Mouse (Mus musculus): ENCODE results near the gene Gpat2.

DNA sequence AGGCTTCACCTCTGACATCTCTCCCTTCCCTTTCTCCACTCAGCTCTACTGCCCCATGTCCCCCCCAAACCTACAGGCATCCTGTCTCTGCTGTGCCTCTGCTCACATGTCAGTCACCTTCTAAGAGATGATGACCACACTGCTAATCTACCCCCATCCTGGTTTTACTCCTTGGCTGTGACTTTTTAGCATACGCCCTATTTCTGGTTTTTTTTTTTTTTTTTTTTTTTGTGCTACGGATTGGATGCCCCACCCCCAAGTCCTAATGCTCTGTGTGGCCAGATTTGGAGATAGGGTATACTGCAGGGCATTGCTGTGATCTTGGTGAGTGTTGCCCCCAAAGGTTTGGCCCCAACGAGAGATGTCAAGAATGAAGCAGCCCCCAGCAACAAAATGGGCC lies 47.3 kb downstream of the Gpat2 start:
- TF ChIP-seq POLR2A (IDR thresholded peaks at IDR 0.05; ENCODE audit: borderline replicate concordance, insufficient read depth, low read length) = no peak
- TF ChIP-seq CTCF (IDR thresholded peaks at IDR 0.05; ENCODE audit: borderline replicate concordance, insufficient read depth, low read depth, low read length) = no peak
